Mouse (Mus musculus) CH12.LX (cell line): ENCODE measurements around the gene Camkk1.

Experiments
- CTCF ChIP-seq, 2 experiments: IDR thresholded peaks in 1 of 2; conservative IDR thresholded peaks in 1 of 2; 2 replicates each; pipeline ENCODE4 v1.5.1; 2011 to 2012; ENCODE audit warnings: low read depth in 2 of 2, low read length in 2 of 2, improper control_type of control experiment in 1 of 2, inconsistent platforms in 1 of 2, mild to moderate bottlenecking in 1 of 2, moderate library complexity in 1 of 2
- GABPA ChIP-seq: IDR thresholded peaks from 2 replicates; pipeline ENCODE4 v1.6.1; 2012; ENCODE audit warnings: low read depth, low read length, improper control_type of control experiment, inconsistent platforms; ENCODE audit not compliant: insufficient replicate concordance
- POLR2A ChIP-seq: IDR thresholded peaks from 2 replicates; pipeline ENCODE4 v1.6.1; 2011; ENCODE audit warnings: low read depth, mild to moderate bottlenecking, improper control_type of control experiment, low read length

GRCm38 (mm10) chr11:73037691-73038090 lies 18.9 kb downstream of the Camkk1 start:
- TF ChIP-seq CTCF (conservative IDR thresholded peaks at IDR 0.05 in 1 of 2, IDR thresholded peaks at IDR 0.05 in 1 of 2; ENCODE audit: low read depth in 2 of 2, low read length in 2 of 2) (no peak), GABPA (no peak), POLR2A (no peak)
